9 mouse cellular contexts compared by ENCODE assay signal in genomic region chr15:25731053-25731452, GRCm38 (mm10).
DNase-seq lines count a peak whose midpoint lies in the region; ATAC-seq and TF ChIP-seq lines count a peak whose summit lies in the region.
"Had no signal": no experiment of that assay in that cellular context is flagged by ENCODE, and none has a peak within 500 bp of the region (broad histone marks: within the 10 kb centered on the region; RNA-seq: fewer than 3 reads in every experiment).

No protein-coding gene starts in this region.

- H3K4me2 ChIP-seq in neural tube, embryonic 12.5 days (replicated peaks): no peak overlapping the region
- H3K4me2 ChIP-seq in neural tube, embryonic 15.5 days: no peak overlapping the region
- no peak overlapping the region for H3K4me2 ChIP-seq in intestine, embryonic 15.5 days (replicated peaks)
- H3K4me2 ChIP-seq: limb, embryonic 15.5 days had no signal

- TF ChIP-seq CTCF in heart, adult 2 months (IDR thresholded peaks at IDR 0.05): peak; percentile 65

- H3K27ac ChIP-seq in heart, adult 2 months: no peak overlapping the region
- no peak overlapping the region for H3K27ac ChIP-seq in neural tube, embryonic 12.5 days
- no peak overlapping the region for H3K27ac ChIP-seq in neural tube, embryonic 15.5 days (replicated peaks)
- no peak overlapping the region for H3K27ac ChIP-seq in embryonic facial prominence, embryonic 10.5 days (replicated peaks)
- no peak overlapping the region for H3K27ac ChIP-seq in intestine, embryonic 15.5 days
- H3K27ac ChIP-seq: limb, embryonic 15.5 days had no signal

- H3K36me3 ChIP-seq in heart, adult 2 months (ENCODE audit: control insufficient read depth, insufficient read depth, low read length): peaks cover 5% of the 10 kb centered on the region
- no peaks in the 10 kb centered on the region for H3K36me3 ChIP-seq in neural tube, embryonic 12.5 days
- H3K36me3 ChIP-seq in neural tube, embryonic 15.5 days: no peaks in the 10 kb centered on the region
- H3K36me3 ChIP-seq in embryonic facial prominence, embryonic 10.5 days (replicated peaks): peaks cover 65% of the 10 kb centered on the region
- peaks cover 9% of the 10 kb centered on the region; the same call in 1 of the 2 replicates for H3K36me3 ChIP-seq in intestine, embryonic 15.5 days

- WGBS in heart, adult 2 months: 61% methylated on average over 9 of the region's 9 CpGs
- WGBS in neural tube, embryonic 12.5 days: 44% methylated on average over 9 of the region's 9 CpGs
- 40% methylated on average over 9 of the region's 9 CpGs for WGBS in neural tube, embryonic 15.5 days
- 57% methylated on average over 9 of the region's 9 CpGs for WGBS in embryonic facial prominence, embryonic 10.5 days
- 58% methylated on average over 9 of the region's 9 CpGs for WGBS in intestine, embryonic 15.5 days

- H3K4me3 ChIP-seq in heart, adult 2 months: no peak overlapping the region
- H3K4me3 ChIP-seq in neural tube, embryonic 12.5 days: no peak overlapping the region
- H3K4me3 ChIP-seq in neural tube, embryonic 15.5 days (replicated peaks): no peak overlapping the region
- H3K4me3 ChIP-seq in embryonic facial prominence, embryonic 10.5 days: no peak overlapping the region
- no peak overlapping the region for H3K4me3 ChIP-seq in intestine, embryonic 15.5 days (replicated peaks)
- H3K4me3 ChIP-seq: limb, embryonic 15.5 days had no signal

- peaks cover 2% of the 10 kb centered on the region; the same call in 1 of the 2 replicates for H3K4me1 ChIP-seq in heart, adult 2 months (ENCODE audit: control insufficient read depth, insufficient read depth, low read length)
- H3K4me1 ChIP-seq in neural tube, embryonic 12.5 days: no peaks in the 10 kb centered on the region
- no peaks in the 10 kb centered on the region for H3K4me1 ChIP-seq in neural tube, embryonic 15.5 days
- H3K4me1 ChIP-seq in embryonic facial prominence, embryonic 10.5 days: no peaks in the 10 kb centered on the region
- no peaks in the 10 kb centered on the region for H3K4me1 ChIP-seq in intestine, embryonic 15.5 days (replicated peaks)
- H3K4me1 ChIP-seq: limb, embryonic 15.5 days had no signal

- no peak for TF ChIP-seq POLR2A in heart, adult 2 months (IDR thresholded peaks at IDR 0.05; ENCODE audit: insufficient read depth, low read depth, low read length)

- H3K27me3 ChIP-seq in heart, adult 2 months (ENCODE audit: control insufficient read depth, insufficient read depth, low read length): no peaks in the 10 kb centered on the region
- H3K27me3 ChIP-seq in neural tube, embryonic 12.5 days (replicated peaks): no peaks in the 10 kb centered on the region
- H3K27me3 ChIP-seq in neural tube, embryonic 15.5 days (replicated peaks): no peaks in the 10 kb centered on the region
- no peaks in the 10 kb centered on the region for H3K27me3 ChIP-seq in embryonic facial prominence, embryonic 10.5 days (replicated peaks; ENCODE audit: low read depth, poor library complexity, severe bottlenecking)
- H3K27me3 ChIP-seq in intestine, embryonic 15.5 days (replicated peaks): no peaks in the 10 kb centered on the region
- H3K27me3 ChIP-seq: limb, embryonic 15.5 days had no signal

- no peak for DNase-seq in heart, adult 2 months
- no peak for DNase-seq in heart, adult 18-20 months
- no peak for DNase-seq in embryonic facial prominence, embryonic 10.5 days (ENCODE audit: low spot score)
- DNase-seq in thymus, postnatal 0 days (ENCODE audit: low spot score): no peak

- TF ChIP-seq EP300 in heart, adult 2 months (IDR thresholded peaks at IDR 0.05; ENCODE audit: insufficient read depth, low read depth, low read length): no peak

- ATAC-seq in neural tube, embryonic 12.5 days (ENCODE audit: low FRiP score, low read depth): 0 out of 2 replicates have a peak, but pooled peaks have one; percentile 15
- ATAC-seq in neural tube, embryonic 15.5 days (ENCODE audit: low FRiP score): no peak
- peak; percentile 67 for ATAC-seq in megakaryocyte progenitor cell, adult 5-6 weeks (replicated peaks; ENCODE audit: poor library complexity)
- ATAC-seq in intestine, embryonic 15.5 days: no peak

- H3K9me3 ChIP-seq in neural tube, embryonic 12.5 days: no peaks in the 10 kb centered on the region
- H3K9me3 ChIP-seq in neural tube, embryonic 15.5 days (replicated peaks): no peaks in the 10 kb centered on the region
- H3K9me3 ChIP-seq in embryonic facial prominence, embryonic 10.5 days: no peaks in the 10 kb centered on the region
- H3K9me3 ChIP-seq in intestine, embryonic 15.5 days: no peaks in the 10 kb centered on the region
- H3K9me3 ChIP-seq: limb, embryonic 15.5 days had no signal

- H3K9ac ChIP-seq in heart, adult 2 months (ENCODE audit: low read depth, low read length): no peak overlapping the region
- H3K9ac ChIP-seq in neural tube, embryonic 12.5 days: no peak overlapping the region
- H3K9ac ChIP-seq in neural tube, embryonic 15.5 days (replicated peaks): no peak overlapping the region
- H3K9ac ChIP-seq in intestine, embryonic 15.5 days: no peak overlapping the region
- H3K9ac ChIP-seq: limb, embryonic 15.5 days had no signal

- intact Hi-C loops in heart, adult 2 months (cut with DNase I): loop anchor here (5.0 kb wide), 2 partner anchors 51 to 304 kb away; no protein-coding TSS in a partner anchor

- H3K79me2 ChIP-seq in heart, adult 2 months (replicated peaks; ENCODE audit: control insufficient read depth, insufficient read depth, low read length): no peaks in the 10 kb centered on the region

Comparison
In these comparisons a context has a peak if more than half of its experiments do, and no peak if none do; other contexts are left out.
1. ATAC-seq: peak in neural tube, embryonic 12.5 days (single experiment) and megakaryocyte progenitor cell, adult 5-6 weeks (single experiment); none in neural tube, embryonic 15.5 days (single experiment) and intestine, embryonic 15.5 days (single experiment).